Mouse (Mus musculus): Measurements from ENCODE around the gene Ksr1. TPM values are rescaled to one million over a fixed set of nuclear protein-coding genes. Genes with fewer than 3 reads are reported as not detected.

The Ksr1 gene
- total RNA-seq, 2 experiments from 2014 or later: 103 to 116 TPM

GRCm38 (mm10) chr11:78984483-78985177, 161.6 kb downstream of the Ksr1 start, which contains the start of gene Lgals9:
TSS of gene Lgals9 (minus strand) at chr11:78984946.
- DNase-seq (ENCODE audit: low spot score): peak; percentile 87

- DNase-seq (ENCODE audit: low spot score): no peak
Observed at GRCm38 (mm10) chr11:78983539-78983938, 162.7 kb downstream of the Ksr1 start.

GRCm38 (mm10) chr11:78982513-78983291, 163.5 kb downstream of the Ksr1 start:
- DNase-seq (ENCODE audit: low spot score): no peak

GRCm38 (mm10) chr11:78982042-78982441, 164.2 kb downstream of the Ksr1 start:
- no peak for DNase-seq (ENCODE audit: low spot score)

- DNase-seq (ENCODE audit: low spot score): no peak
Observed at GRCm38 (mm10) chr11:78980083-78980634, 166.0 kb downstream of the Ksr1 start.

- no peak for DNase-seq (ENCODE audit: low spot score)
Observed at GRCm38 (mm10) chr11:78978176-78979019, 167.8 kb downstream of the Ksr1 start.

- DNase-seq (ENCODE audit: low spot score): no peak
Observed at GRCm38 (mm10) chr11:78976731-78977510, 169.3 kb downstream of the Ksr1 start.

- DNase-seq (ENCODE audit: low spot score): peak; percentile 63
Observed at GRCm38 (mm10) chr11:78973381-78974150, 172.6 kb downstream of the Ksr1 start.

- no peak for DNase-seq (ENCODE audit: low spot score)
Observed at GRCm38 (mm10) chr11:78972811-78973351, 173.3 kb downstream of the Ksr1 start.

GRCm38 (mm10) chr11:78972328-78972727, 173.9 kb downstream of the Ksr1 start:
- DNase-seq (ENCODE audit: low spot score): no peak

GRCm38 (mm10) chr11:78971746-78972145, 174.5 kb downstream of the Ksr1 start:
- no peak for DNase-seq (ENCODE audit: low spot score)

GRCm38 (mm10) chr11:78971096-78971495, 175.1 kb downstream of the Ksr1 start:
- no peak for DNase-seq (ENCODE audit: low spot score)

- DNase-seq (ENCODE audit: low spot score): no peak
Observed at GRCm38 (mm10) chr11:78968121-78968520, 178.1 kb downstream of the Ksr1 start.

GRCm38 (mm10) chr11:78967371-78967770, 178.8 kb downstream of the Ksr1 start:
- DNase-seq (ENCODE audit: low spot score): peak; percentile 48

Other genes with a start within 250 kb of the Ksr1 start
- 1 to 10 TPM in 1 of 2 experiments, under 1 TPM in 1; 0.66 to 1.7 TPM for gene Nos2, start 225.6 kb downstream of the Ksr1 start, total RNA-seq (2021)
- 1 to 10 TPM; 6.0 to 9.3 TPM for gene Lgals9, start 161.5 kb downstream of the Ksr1 start, total RNA-seq (2021)
- gene Wsb1, start 108.3 kb upstream of the Ksr1 start, total RNA-seq (2021): 10 to 100 TPM in 1 of 2 experiments, 1 to 10 TPM in 1; 6.7 to 10.3 TPM
- not detected for gene Gm9964, start 150.5 kb upstream of the Ksr1 start, total RNA-seq (2021)
- gene Nf1, start 193.3 kb upstream of the Ksr1 start, total RNA-seq (2021): 10 to 100 TPM; 13.9 to 18.6 TPM